Mouse (Mus musculus) ES-Bruce4 (cell line): ENCODE measurements around the gene Trpm2.

Experiments used
- CTCF ChIP-seq: IDR thresholded peaks from one replicate; pipeline ENCODE4 v1.8.1; 2011; ENCODE audit warnings: low read depth, low read length
- EP300 ChIP-seq: IDR thresholded peaks from 2 replicates; pipeline ENCODE4 v1.6.1; 2011; ENCODE audit warnings: low read depth, low read length; ENCODE audit not compliant: insufficient read depth
- POLR2A ChIP-seq: IDR thresholded peaks from one replicate; pipeline ENCODE4 v1.8.1; 2011; ENCODE audit warnings: low read length; ENCODE audit not compliant: insufficient read depth

DNA sequence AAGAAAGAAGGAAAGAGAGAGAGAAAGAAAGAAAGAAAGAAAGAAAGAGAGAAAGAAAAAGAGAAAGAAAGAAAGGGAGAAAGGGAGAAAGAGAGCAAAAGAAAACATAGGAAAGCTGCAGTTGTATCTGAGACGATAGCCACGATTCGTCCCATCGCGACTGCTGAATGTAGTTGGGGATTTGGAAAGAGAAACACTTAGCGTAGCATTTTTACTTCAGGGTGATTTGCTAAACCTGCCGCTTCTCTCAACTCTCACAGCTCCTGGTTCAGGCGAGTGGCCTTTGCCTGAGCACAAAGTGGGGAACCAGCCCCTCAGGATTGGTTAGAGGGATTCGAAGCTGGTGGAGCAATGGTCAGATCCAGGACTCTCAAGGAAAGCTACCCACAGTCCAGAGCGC, 40.0 kb upstream of the Trpm2 start:
- TF ChIP-seq CTCF = no peak
- TF ChIP-seq EP300 = no peak
- no peak for TF ChIP-seq POLR2A
